Mouse (Mus musculus) skeletal muscle tissue, adult 2 months (tissue): ENCODE measurements around the gene Nhs.

Experiments
- DNase-seq: peaks from one replicate; pipeline ENCODE4 v3.0.0-alpha.2; 2012; ENCODE audit warnings: low read depth, low spot score

Nhs gene

DNA sequence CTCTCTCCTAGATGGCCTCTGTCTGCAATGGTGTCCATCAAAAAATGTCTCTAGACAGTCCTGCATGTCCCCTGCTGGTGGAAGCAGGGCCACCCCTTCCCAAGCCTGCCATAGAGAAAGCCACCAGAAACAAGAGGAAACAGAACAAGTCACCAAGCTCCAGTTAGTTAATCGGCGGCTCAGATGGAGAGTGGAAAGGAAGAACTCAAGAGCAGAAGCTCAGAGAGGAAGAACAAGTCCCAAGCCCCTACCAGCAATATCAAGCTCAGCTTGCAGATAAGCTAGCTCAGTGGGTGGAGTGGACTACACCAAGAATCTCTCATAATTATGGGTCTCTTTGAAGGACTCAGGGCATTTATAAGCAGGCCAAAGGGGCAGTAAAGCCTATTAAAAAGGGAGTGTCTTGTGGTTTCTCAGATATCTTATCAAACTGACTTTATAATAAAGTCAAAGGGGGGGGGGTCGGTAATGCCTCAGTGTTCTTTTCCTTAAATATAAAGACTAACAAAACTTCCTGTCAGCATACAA is 139.4 kb downstream of the Nhs start:
- no peak for DNase-seq

DNA sequence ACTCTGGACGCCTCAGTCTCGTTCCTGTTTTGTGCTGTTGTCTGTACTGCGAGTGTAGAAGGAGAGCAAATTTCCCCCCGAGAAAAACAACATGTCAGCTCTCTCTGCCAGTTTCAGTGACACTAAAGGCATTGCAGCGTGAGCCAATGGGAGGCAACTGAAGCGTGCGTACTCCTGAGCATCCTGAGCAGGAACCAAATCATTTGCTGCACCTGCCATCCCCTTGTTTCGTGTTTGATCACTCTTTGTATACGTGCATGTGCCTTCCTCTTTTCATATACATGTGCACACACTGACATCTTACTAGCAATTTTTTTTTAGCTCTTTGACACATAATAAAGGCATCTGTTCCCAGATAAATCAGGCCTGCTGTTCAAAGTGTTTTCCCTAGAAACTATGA is 142.1 kb downstream of the Nhs start:
- DNase-seq, result no peak

DNA sequence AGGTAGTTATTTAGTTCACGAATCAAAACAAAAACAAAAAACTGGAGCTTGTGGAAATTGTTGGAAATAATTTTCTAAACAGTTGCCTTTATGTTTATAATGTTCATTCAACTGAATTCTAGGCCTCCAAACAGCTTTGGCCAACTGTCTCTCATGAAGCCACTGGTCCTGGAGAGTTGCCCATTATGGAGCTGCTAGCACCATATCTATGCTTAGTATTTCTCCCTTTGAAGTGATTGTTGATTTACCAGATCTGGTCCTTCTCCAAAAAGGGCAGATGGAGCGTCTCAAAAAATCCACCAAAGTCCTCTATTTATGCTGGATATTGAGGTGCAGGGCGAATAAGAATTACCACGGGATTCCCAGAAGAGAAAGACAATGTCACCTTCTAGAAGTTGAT is 147.0 kb downstream of the Nhs start:
- DNase-seq, result no peak

DNA sequence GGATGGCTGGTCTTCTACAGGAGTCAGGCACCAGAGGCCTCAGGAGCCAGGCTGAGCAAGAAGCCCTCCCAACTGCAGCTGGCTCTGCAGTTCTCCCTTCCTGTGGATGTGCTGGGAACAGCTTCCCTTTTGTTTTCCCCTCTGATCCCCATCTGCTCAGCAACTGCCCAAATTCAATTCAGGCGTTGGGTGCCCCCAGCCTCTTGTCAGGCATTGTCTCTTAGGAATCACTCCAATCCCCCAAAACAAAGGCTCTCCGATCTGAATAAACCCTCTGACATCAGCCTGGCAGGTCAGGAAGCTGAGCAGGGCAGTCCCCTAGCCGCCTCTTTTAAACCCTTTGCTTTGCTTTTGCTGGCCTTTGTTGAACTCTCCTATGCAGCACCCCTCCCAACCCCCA is 149.7 kb downstream of the Nhs start:
- DNase-seq, result no peak

DNA sequence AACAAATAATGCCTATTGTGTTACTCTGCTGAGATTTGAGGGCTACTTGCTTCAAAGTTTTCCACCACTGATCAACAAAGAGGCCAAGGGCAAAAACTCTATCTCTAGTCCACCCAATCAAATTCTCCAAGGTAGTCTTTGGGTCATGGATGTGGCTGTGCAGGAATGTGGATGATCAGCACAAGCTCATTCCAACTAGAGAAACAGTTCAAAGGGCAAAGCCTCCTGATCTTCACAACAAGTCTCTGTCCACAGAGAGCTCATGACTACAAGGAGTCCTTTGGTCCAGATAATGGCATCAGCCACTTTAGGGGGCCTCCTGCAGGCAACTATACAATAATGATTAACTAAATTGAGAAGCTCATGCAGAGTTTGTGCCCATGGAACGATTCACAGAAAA is 155.7 kb downstream of the Nhs start:
- no peak for DNase-seq

DNA sequence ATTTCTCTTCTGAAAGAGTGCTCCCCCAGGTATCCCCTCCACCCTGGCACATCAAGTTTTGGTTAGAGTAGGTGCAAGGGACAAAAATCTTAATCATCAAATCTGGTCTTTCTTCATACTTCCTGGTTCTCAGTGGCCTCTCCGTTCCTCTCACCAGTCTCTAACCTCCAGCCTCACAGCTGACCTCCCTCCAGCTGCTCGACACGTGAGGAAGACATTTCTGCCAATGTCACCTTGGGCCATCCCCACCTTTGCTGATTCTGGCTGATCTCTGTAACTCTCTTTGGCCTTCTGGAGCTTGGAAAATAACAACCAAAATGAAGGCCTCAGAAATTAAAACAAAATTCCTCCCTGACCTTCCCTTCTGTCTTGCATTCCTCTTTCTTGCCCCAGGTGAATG is 160.7 kb downstream of the Nhs start:
- DNase-seq, result no peak

DNA sequence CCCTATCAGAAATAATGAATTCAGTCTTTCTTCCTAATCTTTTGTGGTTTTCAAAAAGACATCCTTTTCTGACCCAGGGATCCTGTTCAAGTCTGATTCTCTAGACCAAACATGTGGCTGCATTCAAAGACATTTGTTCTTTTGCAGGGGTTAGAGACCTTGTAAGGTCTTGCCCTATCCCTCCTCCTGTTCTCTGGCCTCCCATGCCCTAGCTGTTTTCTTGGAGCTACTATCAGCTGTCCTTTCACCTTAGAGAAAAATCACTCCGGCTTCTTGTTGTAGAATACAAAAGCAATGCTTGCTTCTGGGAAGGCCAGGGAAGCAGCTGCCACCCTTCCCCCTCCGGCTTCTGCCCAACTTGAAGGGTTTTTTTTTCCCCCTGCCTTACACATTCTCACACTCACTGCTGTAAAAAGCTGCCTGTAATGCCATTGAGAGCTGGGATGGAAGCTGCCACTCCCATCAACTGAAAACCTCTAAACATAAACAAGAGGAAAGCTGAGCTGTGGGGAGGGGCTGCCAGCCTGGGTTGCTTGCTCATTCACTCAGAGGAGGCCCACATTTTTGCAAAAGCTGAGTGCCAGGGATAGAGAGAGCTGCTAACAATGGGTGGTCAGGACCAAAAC is 162.2 kb downstream of the Nhs start:
- no peak for DNase-seq

DNA sequence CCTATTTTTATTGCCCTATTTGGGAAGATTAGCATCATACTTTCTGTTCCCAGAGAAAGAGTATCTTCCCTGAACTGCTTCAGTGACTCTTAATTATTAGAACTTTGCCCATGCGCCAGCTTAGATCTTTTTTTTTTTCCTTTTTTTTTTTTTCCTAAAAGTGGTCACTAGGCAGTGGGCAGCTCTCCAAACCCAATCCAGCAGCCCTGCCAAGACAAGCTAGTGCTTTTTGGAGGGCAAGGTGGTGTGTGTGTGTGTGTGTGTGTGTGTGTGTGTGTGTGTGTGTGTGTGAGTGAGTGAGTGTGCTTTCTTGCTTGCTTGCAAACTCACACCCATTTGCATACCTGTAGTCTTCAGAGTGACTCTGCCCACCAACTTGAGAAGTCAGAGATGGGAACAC is 169.4 kb downstream of the Nhs start:
- no peak for DNase-seq

DNA sequence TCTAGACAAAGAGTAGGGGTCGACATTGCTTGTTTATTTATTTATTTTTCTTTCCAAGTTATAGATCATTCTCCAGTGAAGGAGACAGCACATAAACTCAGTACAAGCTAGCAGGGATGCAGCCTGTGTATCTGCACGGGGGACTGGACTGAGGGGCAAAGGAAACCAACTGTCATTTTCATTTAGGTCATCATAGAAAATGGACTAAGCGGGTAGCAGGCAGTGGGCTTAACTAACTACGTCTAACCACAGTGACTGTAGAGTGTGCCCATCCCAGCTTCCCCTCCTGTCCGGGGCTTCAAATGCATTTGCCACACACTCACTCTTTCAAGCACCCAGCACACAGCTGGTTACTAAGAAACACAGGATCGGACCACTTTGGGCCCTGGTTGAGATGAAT is 174.6 kb downstream of the Nhs start:
- DNase-seq, result no peak

DNA sequence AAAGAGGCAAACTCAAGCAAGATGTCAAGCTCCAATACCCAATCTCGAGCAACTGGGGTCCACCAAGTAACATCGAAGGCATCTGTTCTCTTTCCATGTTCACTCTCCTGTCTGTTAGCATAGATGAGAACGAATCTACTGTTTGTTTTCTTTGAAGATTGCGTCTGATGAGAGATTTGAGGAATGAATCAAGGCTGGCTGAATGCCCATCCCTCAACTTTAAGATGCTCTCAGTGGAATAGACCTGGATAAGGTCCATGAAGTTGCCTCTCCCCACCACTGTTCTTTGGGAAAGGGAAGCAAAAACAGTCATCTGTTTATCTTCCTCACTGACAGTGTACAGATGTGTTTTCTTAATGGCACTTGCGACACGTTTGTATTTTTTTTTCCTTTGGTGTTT is 178.1 kb downstream of the Nhs start:
- no peak for DNase-seq

DNA sequence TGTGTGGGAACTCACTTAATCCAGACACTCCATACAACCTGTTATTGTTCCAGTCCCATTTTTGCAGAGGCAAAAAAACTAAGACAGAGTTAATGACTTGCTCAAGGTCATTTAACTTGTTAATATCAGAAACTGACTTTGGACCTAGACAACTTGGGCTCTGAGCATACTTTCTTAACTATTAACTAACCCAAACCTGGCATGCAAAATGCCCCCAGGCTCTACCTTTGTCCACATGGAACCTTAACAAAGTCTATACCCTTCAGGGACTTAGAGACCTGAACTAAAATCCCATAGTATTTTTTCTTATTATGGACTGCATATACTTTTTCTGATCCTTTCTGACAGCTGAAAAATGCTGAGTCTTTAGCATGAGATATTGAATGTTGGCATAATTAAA is 179.6 kb downstream of the Nhs start:
- DNase-seq, result no peak

DNA sequence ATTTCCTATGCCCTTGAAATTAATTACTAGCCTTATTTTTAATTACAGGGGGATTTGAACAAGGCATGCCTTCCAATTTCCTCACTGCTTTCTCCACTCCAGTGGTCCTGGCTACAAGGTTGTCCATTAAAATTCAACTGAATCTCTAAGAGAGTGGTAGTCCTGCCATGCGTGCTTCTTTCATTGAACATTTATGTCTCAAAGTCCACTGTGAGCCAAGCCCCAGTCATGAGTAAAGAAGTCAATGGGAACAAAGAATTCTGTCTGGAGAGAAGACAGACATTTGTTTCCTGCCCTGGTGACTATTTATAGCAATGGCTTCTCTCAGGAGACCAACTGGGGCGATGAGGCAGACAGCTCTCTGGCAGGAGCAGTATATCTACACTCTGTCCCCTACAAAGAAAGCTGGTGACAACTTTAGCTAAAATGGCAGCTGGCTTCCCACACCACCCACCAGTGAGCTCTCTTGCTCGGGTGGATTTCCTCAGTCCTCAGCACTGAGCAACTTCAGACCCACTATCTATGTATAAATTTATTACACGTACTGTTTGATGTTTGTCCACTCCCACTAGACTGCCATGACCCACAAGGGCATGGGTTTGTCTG is 182.2 kb downstream of the Nhs start:
- DNase-seq, result no peak

DNA sequence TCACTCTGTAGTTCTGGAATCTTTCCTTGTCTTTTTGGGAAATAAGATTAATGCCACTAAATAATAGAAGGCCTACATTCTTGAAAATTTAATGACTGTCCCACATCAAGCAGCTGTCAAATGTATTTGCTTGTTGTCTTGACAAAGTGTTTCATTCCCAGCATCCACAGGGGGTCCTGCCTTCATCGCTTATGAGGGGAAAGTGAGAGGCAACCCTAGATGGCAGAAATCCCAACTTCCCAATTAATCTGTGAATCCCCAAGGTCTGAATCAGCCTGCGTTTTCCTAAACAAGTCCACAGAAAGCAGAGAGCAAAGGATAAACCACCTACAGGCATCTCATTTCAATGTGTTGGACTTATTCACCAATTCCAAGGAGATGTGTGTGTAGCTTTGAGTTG is 183.2 kb downstream of the Nhs start:
- no peak for DNase-seq

DNA sequence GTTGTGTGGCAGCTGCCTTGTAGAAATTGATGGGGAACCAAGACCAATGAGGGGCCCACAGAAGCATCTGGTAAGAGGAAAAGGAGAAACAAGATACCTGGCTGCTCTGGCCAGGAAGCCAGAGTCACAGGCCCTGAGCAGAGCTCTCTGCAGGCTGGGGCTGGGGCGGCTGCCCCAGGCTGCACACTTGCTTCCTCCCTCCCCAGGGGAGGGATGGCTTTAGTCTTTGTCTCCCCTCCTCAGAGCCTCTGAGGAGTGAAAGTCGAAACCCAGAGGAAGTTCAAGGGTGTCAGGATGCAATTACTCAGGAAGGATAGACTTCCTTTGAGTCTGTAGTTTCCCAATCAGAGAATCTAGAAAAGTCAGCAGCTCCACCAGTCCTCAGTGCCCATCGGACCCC is 186.0 kb downstream of the Nhs start:
- DNase-seq, result no peak

DNA sequence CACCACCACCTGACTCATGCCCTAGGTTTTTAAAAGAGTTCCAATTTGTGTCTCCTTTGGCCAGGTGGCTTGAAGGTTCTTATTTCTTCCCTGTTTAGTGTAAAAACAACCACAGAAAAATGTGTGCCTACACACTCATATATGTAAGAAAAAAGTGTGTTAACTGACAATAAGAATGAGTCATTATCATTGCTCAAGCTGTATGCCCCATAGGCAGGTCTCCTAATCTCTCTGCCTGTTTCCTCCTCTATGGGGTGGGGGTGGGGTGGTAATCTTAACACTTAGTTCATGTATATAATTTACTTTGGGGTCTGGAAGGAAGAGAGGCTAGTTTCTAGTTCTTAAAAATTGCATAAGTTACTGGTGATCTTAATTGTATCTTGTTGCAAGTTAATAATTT is 186.8 kb downstream of the Nhs start:
- DNase-seq, result no peak

DNA sequence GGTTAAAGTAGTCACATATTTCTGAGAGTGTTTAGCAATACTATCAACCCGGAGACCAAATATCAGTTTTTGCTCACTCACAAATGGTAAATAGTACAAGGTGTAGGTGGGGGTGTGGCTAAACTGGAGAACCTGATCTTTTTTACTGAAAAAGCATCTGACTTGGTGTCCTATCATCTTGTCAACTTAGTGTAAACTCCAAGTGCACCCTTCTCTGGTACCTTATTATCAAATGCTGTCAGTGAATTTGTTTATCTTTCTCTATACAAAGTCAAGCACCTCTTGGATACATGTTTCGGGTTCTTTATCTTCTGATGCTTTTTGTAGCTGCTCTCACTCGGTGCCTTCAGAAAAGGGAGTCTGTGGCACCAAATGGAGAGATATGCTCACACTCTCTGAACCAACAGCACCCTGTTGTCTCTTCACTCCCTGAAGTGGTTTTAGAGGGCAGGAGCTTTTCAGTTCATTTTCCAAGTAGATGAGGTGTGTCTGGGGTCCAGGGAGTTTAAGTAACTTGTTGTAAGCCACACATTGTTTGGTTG is 187.5 kb downstream of the Nhs start:
- DNase-seq, result no peak

DNA sequence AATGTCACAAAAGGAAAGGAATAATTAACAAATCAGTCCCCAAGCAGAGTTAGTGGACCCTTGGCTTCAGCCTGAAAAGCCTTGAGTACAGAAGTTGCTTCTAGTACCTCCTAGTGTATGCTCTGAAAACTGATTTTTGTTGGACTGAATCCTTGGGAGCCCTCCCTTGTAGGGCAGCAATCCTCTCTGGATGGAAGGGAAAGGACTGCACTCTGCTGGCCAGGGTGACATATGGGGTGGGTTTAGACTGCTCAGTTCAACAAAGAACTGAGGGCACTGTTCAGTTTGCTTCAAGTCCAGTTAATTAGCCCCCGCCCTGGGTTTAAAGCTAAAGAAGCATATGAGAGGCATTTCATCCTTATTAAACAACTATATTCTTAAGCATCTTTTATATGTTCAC is 188.4 kb downstream of the Nhs start:
- no peak for DNase-seq

DNA sequence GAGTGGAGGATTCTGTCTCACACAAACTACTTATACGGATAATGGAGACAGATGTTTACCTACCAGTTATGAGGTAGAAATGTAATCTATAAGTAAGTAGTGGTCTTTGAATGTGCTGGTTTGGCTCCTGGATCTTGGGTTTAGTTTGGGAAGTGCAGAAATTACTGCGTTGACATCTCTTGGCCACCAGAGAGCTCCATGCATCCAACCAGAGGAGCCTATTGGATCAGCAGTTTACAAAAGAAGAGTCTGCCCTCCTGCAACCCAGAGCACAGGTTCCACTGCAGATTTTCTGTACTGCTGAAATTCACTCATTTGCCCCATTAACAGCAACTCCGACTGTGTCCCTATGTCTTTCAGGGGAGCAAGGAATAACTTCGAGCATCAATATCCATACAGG is 191.8 kb downstream of the Nhs start:
- no peak for DNase-seq

DNA sequence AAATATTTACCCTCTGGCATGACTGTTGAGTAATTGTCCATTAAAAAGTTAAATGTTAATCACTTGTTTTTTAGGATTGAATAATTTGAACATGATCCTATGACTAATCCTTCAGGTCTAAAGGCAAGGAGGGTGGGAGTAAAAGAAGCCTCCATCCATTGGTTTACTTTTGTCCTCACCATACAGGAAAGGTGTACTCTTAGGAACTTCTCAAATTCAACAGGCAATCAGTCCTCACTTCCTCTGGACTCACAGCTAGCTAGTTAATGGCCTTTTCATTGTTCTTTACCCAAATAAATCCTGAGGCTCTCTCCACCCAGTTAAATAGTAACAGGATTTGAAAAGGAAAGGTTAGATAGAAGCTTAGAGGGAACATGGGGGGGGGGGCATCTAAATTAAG is 196.2 kb downstream of the Nhs start:
- DNase-seq, result no peak

DNA sequence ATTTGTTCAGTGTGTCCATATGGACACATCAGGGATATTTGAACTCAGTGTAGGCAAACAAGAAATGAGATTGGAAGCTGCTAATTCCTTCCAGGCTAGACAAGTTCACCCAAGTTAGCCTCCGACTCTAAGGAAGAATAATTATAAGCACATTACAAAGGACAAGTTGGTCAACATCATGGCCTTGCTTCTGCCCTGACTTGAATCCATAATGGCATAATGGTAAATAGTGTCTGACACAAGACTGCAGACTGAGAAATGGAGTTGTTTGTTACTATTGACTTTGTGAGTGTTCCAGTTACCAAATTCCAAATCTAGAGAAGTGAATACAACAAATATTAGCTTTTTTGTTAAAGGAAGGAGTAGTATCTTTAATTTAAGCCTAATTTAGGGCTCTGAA is 196.7 kb downstream of the Nhs start:
- no peak for DNase-seq

DNA sequence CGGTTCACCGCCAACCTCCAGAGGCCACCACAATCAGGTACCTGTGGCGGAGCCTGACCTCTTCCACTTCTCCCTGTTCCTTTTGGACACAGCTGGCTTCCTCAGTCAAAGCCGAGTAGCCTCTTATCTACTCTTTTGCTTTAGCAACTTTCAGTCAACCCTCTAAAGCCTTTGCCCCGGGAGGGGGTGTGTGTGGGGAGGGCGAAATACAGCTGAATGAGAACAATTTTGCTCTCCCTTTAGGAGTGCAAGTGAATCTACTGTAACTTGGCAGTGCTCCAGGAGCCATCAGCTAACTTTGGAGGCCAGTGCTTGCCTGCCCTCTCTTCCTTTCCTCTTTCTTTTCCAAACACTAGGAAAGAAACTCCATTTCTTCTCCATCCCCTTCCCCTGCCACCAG is 197.8 kb downstream of the Nhs start:
- DNase-seq, result no peak

DNA sequence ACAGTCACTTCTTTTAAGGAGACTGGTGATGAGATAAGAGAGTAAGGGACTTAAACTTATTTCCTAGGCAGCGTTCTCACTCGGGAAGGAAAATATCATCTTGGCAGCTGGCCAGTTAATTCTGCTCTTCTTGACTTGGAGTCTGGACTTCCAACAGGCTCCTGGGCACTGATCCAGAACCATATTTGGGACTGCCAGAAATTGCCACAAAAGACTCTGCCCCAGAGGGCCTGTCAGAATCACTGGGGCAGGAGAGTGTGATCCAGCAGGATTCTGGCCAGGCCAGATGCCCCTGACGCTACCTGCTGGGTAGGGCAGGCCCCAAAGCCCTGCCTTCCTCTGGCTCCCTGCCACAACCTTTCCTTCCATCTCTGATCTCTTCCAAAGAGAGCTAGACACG is 198.4 kb downstream of the Nhs start:
- DNase-seq, result peak; percentile 31

DNA sequence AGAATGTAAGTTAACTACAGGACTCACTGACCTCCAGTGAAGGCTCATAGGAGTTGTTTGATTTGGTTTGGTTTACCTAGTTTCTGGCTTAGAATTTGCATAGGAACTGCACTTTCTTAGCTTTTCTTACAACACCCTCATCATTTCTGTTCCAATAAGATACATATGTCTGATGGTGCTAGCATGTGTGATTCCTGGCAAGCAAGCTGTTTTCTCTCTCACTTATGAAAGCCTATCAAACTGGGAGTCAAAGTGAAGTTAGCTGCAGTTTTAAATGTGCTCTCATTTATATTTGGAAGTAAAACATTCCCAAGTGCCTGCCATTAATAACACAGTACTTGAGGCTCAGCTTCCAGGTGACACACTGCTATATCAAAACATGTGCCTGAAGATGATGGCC is 207.2 kb downstream of the Nhs start:
- no peak for DNase-seq
